Mouse (Mus musculus) cerebellum, adult 2 months (tissue): ENCODE data around the gene Zbtb17. TPM values are rescaled to one million over a fixed set of nuclear protein-coding genes. Genes with fewer than 3 reads are reported as not detected.

ENCODE experiments used
- DNase-seq, 2 experiments: peaks; one replicate each; pipeline ENCODE4 v3.0.0; 2021
- H3K27ac ChIP-seq: fragments of 200-500 bp; 2 replicates; pipeline ENCODE4 v1.5.1; 2012; ENCODE audit warnings: low read length, control low read depth, inconsistent platforms; ENCODE audit not compliant: insufficient read depth
- H3K27me3 ChIP-seq: fragments of 200-500 bp; 2 replicates; pipeline ENCODE4 v1.6.1; 2012; ENCODE audit warnings: inconsistent platforms, mild to moderate bottlenecking, low read length, moderate library complexity; ENCODE audit not compliant: control insufficient read depth, insufficient read depth
- H3K4me1 ChIP-seq: fragments of 200-500 bp; 2 replicates; pipeline ENCODE4 v1.6.1; 2011; ENCODE audit warnings: low read length; ENCODE audit not compliant: control insufficient read depth, insufficient read depth
- H3K4me3 ChIP-seq: fragments of 200-500 bp; replicated peaks from 2 replicates; pipeline ENCODE3; 2011; ENCODE audit warnings: mild to moderate bottlenecking, low read depth, low read length, control low read depth; ENCODE audit not compliant: insufficient read depth
- CTCF ChIP-seq: fragments of 200-500 bp; IDR thresholded peaks from 2 replicates; pipeline ENCODE4 v1.5.1; 2011; ENCODE audit warnings: low read depth, mild to moderate bottlenecking, control low read depth, low read length, moderate library complexity, borderline replicate concordance; ENCODE audit not compliant: insufficient read depth
- POLR2A ChIP-seq: fragments of 200-500 bp; IDR thresholded peaks from 2 replicates; pipeline ENCODE4 v1.6.1; 2011; ENCODE audit warnings: low read length, control low read depth, borderline replicate concordance; ENCODE audit not compliant: insufficient read depth
- WGBS: fragments of 180-500 bp; shearing (Covaris S2); methylation state at CpG from one replicate; pipeline ENCODE4 v1.1.7; 2018; 5-methylcytosine and 5-hydroxymethylcytosine counted together
- polyA plus RNA-seq: library from polyadenylated mRNA; depleted of rRNA; stranded (reverse); fragments of >200 nt; gene quantifications from 2 replicates; pipeline ENCODE4 v1.2.3, GENCODE M21; 2012

Gene Zbtb17
- polyA plus RNA-seq, 1 experiment, result 34.7 TPM

GRCm38 (mm10) chr4:141488670-141489069 lies 44.2 kb downstream of the Zbtb17 start:
- no peak overlapping the region for H3K27ac ChIP-seq
- WGBS, result 88% methylated on average over 4 of the region's 4 CpGs
- H3K27me3 ChIP-seq, result no peaks in the 10 kb centered on the region
- H3K4me3 ChIP-seq, result no peak overlapping the region
- TF ChIP-seq CTCF (peak; percentile 22; the same call in 1 of the 2 replicates), POLR2A (no peak)
- DNase-seq, result no peak
- H3K4me1 ChIP-seq, result peaks cover under 1% of the 10 kb centered on the region; the same call in 1 of the 2 replicates

- DNase-seq, result no peak
- Histone ChIP-seq H3K4me1 (peaks cover 30% of the 10 kb centered on the region), H3K27me3 (no peaks in the 10 kb centered on the region), H3K27ac (no peak overlapping the region), H3K4me3 (no peak overlapping the region)
- TF ChIP-seq CTCF (no peak), POLR2A (no peak)
- WGBS, result 66% methylated on average over 4 of the region's 4 CpGs
These were observed 56.2 kb downstream of the Zbtb17 start for GRCm38 (mm10) chr4:141500637-141501036.

- no peak for DNase-seq
These were observed 56.6 kb downstream of the Zbtb17 start for GRCm38 (mm10) chr4:141501058-141501457.

GRCm38 (mm10) chr4:141502723-141503122 lies 58.3 kb downstream of the Zbtb17 start:
- Histone ChIP-seq H3K27me3 (no peaks in the 10 kb centered on the region), H3K4me3 (no peak overlapping the region), H3K27ac (no peak overlapping the region), H3K4me1 (peaks cover 31% of the 10 kb centered on the region)
- WGBS, result 32% methylated on average over 5 of the region's 5 CpGs
- TF ChIP-seq POLR2A, result no peak
- TF ChIP-seq CTCF, result no peak
- no peak for DNase-seq

More at GRCm38 (mm10) chr4:141501058-141501457, 56.6 kb downstream of the Zbtb17 start:
- no peak for TF ChIP-seq POLR2A
- TF ChIP-seq CTCF, result no peak
- Histone ChIP-seq H3K4me1 (peaks cover 27% of the 10 kb centered on the region), H3K27me3 (no peaks in the 10 kb centered on the region), H3K27ac (no peak overlapping the region), H3K4me3 (no peak overlapping the region)
- 67% methylated on average over 5 of the region's 5 CpGs for WGBS

GRCm38 (mm10) chr4:141504471-141504870 lies 60.0 kb downstream of the Zbtb17 start:
- Histone ChIP-seq H3K4me3 (no peak overlapping the region), H3K4me1 (peaks cover 22% of the 10 kb centered on the region; the same call in 1 of the 2 replicates), H3K27ac (no peak overlapping the region), H3K27me3 (no peaks in the 10 kb centered on the region)
- TF ChIP-seq CTCF, result no peak
- TF ChIP-seq POLR2A, result no peak
- no peak for DNase-seq
- 87% methylated on average over 4 of the region's 4 CpGs for WGBS

- TF ChIP-seq POLR2A (no peak), CTCF (no peak)
- Histone ChIP-seq H3K27me3 (no peaks in the 10 kb centered on the region), H3K27ac (no peak overlapping the region), H3K4me1 (peaks cover 19% of the 10 kb centered on the region), H3K4me3 (no peak overlapping the region)
- DNase-seq, result no peak
- WGBS, result 92% methylated on average over 11 of the region's 11 CpGs
These were observed 61.4 kb downstream of the Zbtb17 start for GRCm38 (mm10) chr4:141505810-141506209.

GRCm38 (mm10) chr4:141506352-141506751 lies 61.9 kb downstream of the Zbtb17 start:
- Histone ChIP-seq H3K27me3 (no peaks in the 10 kb centered on the region), H3K4me1 (peaks cover 20% of the 10 kb centered on the region), H3K4me3 (no peak overlapping the region), H3K27ac (peak overlapping the region; percentile 5; the same call in 1 of the 2 replicates)
- peak; percentile 65 to 74 for DNase-seq
- 3% methylated on average over 10 of the region's 10 CpGs for WGBS
- TF ChIP-seq POLR2A (no peak), CTCF (no peak)

GRCm38 (mm10) chr4:141506893-141507292 lies 62.4 kb downstream of the Zbtb17 start:
- no peak overlapping the region for H3K4me3 ChIP-seq
- no peaks in the 10 kb centered on the region for H3K27me3 ChIP-seq
- 38% methylated on average over 10 of the region's 10 CpGs for WGBS
- peak overlapping the region; percentile 5; the same call in 1 of the 2 replicates for H3K27ac ChIP-seq
- DNase-seq, result no peak
- peaks cover 17% of the 10 kb centered on the region for H3K4me1 ChIP-seq
- peak; percentile 38; the same call in 1 of the 2 replicates for TF ChIP-seq CTCF
- TF ChIP-seq POLR2A, result no peak

GRCm38 (mm10) chr4:141510457-141510856 lies 66.0 kb downstream of the Zbtb17 start:
- Histone ChIP-seq H3K27me3 (no peaks in the 10 kb centered on the region), H3K4me3 (no peak overlapping the region), H3K4me1 (peaks cover 21% of the 10 kb centered on the region), H3K27ac (no peak overlapping the region)
- WGBS, result 60% methylated on average over 13 of the region's 13 CpGs
- DNase-seq, result no peak
- no peak for TF ChIP-seq POLR2A
- no peak for TF ChIP-seq CTCF
